Mouse (Mus musculus) 3T3-L1 (cell line): Measurements from ENCODE around the gene Bpifb5.
"Not testable (repeated sequence)": the region's sequence is repeated elsewhere in the genome, so short reads cannot be mapped to it uniquely, and the experiment has no call there.

Experiments
- DNase-seq: peaks from one replicate; pipeline ENCODE4 v3.0.0-alpha.2; 2015; ENCODE audit warnings: low read depth, low spot score

Gene Bpifb5

DNA sequence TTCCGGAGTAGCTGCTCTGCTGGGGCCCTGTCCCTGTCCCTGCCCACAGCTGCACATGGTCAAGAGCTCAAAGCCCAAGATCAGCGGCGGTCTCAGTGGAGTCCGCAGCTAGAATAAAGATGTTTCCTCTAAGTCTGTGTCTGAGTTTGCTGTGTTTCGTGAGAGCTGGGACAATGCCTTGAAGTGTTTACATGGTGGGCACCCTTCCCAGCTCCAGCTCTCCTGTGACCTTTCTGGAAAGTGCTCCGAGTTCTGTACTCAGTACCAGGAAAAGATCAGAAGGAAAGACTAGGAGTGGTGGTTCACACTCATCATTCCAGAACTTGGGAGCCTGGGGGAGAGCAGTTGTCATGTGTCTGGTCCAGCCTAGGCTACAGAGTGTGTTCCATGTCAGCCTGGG, 17.2 kb downstream of the Bpifb5 start:
- DNase-seq, result no peak

DNA sequence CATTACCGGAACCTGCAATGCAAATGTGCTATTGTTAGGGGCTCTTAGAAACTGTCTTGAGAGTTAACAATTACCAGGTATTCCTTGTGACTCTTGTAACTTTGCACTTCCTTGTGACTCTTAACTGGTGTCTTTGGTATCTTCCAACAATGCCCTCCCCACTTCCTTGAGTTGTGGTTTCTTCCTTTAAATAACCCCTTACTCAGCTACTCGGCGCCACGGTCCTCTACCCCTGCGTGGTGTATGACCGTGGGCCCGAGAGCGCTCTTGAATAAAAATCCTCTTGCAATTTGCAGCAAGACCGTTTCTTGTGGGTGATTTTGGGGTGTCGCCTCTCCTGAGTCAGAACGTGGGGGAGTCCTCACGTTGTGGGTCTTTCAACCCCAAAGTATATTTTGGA, 19.2 kb downstream of the Bpifb5 start:
- not testable (repeated sequence) for DNase-seq

DNA sequence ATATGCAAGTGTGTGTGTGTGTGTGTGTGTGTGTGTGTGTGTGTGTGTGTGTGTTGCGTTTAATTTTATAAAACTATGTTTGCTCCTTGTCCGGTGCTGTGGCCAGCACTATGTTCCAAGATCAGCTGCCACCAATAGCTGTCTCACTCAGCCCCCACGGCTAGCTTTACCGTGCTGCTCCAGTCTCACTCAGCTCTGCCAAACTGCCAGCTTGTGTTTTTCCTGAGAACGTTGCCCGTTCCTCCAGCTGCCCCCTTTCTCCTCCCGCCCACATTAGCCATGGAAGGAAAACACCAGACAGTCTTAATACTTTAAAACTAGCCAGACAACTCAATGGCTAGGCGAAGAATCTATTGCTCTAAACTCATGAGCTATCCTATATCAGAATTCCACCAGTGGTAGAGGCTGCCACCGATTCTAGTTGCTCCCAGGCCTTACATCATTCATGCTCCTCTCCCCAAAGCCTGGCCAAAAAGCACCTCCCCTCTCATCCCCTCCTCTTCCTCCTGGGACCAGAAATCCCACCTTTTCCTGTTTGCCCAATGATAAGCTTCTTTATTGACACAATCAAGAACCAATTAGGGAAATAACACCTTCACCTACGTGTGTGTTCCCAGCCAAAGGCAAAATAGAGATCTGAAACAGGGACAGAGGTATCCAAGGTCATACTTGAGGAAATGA, 20.0 kb downstream of the Bpifb5 start:
- no peak for DNase-seq

DNA sequence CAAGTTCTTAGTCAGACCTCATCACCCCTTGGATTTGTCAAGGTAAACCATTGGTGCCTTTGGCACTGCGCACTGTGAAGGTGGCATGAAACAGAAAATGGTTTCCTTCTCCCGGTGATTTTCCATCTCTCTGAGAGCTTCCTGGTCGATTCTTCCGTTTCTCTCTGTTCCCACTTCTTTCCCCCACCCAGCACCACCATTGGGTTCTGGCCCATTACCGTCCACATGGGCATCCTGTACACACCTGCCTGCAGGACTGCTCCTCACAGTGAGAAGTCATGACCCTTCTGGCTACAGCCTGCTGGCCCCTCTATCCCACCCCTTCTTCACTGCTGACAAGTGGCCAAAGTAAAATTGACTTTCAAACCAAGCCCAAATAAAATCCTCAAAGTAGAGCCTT, 21.8 kb downstream of the Bpifb5 start:
- DNase-seq, result no peak

DNA sequence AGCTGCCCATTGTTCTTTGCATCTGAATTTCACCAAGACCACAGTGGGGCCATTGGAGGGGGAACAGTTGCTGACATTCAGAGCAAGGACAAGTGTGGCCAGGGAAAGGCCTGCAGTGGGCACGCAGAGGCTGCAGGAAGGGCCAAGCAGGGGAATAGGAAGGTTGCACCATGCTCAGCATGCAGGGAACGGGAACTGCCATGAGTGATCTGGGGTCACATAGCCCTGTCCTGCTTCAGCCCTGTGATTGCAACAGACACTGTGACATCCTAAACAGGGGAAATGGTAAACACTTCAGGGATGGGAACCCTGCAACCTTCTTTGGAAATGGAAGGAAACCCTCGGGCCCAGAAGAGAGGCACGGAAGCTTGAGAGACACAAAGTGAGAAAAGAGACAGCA, 31.7 kb downstream of the Bpifb5 start:
- DNase-seq, result not testable (repeated sequence)

DNA sequence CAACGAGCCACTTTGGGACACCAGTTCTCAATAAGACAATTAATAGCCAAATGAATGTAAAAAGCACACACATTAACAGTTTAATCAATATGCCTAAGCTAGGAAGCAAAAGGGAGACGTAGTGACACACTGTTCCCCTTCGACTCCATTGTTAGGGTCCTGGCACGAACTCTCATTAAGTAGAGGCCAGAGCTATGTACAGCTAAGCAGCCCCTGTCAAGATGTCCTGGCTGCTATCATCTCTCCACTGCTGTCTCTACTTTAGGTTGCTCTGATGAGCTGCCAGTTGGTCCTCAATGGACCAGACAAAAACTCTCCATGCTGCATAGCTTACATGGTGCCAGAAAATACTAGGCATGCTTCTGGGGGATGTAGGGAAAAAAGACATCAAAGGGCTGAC, 32.2 kb downstream of the Bpifb5 start:
- DNase-seq, result no peak

DNA sequence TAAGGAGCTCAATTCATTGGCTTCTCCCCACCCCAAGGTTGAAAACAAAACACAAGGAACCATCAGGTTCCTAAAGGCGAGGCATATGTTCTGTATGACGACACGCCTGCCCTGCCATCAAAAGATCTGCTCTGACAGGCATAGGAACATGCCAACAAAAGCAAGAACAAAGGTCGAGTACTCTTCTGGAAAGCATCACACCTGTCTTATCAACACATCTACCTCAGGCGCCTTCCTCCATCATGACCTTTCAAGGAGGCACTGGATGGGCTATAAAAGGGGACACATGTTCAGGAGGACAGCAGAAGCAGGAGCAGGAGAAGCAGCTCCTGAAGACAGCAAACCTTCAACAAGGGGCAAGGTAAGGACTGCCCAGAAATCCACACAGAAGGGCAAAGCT, 34.0 kb downstream of the Bpifb5 start, which contains the start of gene Bpifb9a:
Gene Bpifb9a (plus strand): TSS at position 301 of the 400 bp plus-strand sequence.
- not testable (repeated sequence) for DNase-seq

DNA sequence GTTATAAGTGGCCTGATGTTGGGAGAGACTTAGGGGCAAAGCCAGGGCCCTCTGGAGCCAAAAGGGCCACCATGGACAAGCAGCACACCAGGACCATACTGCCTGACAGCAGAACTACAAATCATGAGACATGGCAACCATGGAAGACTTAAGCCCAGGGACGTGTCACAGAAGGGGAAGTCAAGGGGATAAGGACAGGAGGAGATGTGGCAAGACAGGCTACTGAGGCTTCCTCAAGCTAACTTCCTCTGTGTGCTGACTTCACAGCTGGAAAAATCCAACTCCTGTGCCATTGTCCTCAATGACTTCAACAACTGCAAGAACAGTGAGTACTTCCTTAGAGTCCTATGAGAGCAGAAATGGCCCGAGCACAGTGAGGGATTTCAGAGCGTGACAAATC, 40.9 kb downstream of the Bpifb5 start:
- DNase-seq, result not testable (repeated sequence)
